Mouse (Mus musculus) B cell, adult 67 days (primary cell): ENCODE data around the gene Pdzk1ip1. TPM values are rescaled to one million over a fixed set of nuclear protein-coding genes. Genes with fewer than 3 reads are reported as not detected.

Source experiments
- total RNA-seq, 2 experiments: library from RNA; stranded (reverse); gene quantifications; 4 replicates each; pipeline ENCODE4 v1.2.4; 2023

Gene Pdzk1ip1
- not detected for total RNA-seq

GRCm38 (mm10) chr4:115088611-115089338 is at the start of gene Pdzk1ip1:
Gene Pdzk1ip1 (plus strand): TSS chr4:115088708.

GRCm38 (mm10) chr4:115056371-115056920 is 32.1 kb upstream of the Pdzk1ip1 start, which contains the start of gene Tal1:
Gene Tal1 (plus strand): TSS chr4:115056426.

GRCm38 (mm10) chr4:115133621-115134295 is 45.2 kb downstream of the Pdzk1ip1 start, which contains the start of gene Cyp4x1:
Gene Cyp4x1 (minus strand): TSS chr4:115134281.

Other genes starting within 250 kb of the Pdzk1ip1 start
- gene Foxd2, start 179.8 kb upstream of the Pdzk1ip1 start, total RNA-seq, result 1 to 10 TPM in 1 of 2 experiments, under 1 TPM in 1; 0.87 to 1.1 TPM
- not detected for gene Foxe3, start 162.7 kb upstream of the Pdzk1ip1 start, total RNA-seq
- 10 to 100 TPM; 45.0 to 50.5 TPM for gene Cmpk1, start 101.5 kb upstream of the Pdzk1ip1 start, total RNA-seq
- under 1 TPM; 0.64 to 0.95 TPM for gene Stil, start 88.5 kb upstream of the Pdzk1ip1 start, total RNA-seq
- under 1 TPM in 1 of 2 experiments, not detected in 1; 0.23 TPM for gene Tal1, start 32.3 kb upstream of the Pdzk1ip1 start, total RNA-seq
- not detected for gene Cyp4x1, start 45.6 kb downstream of the Pdzk1ip1 start, total RNA-seq
- not detected for gene Cyp4a29, start 153.4 kb downstream of the Pdzk1ip1 start, total RNA-seq
- gene Cyp4a12a, start 210.3 kb downstream of the Pdzk1ip1 start, total RNA-seq, result not detected